Mouse (Mus musculus): Measurements from ENCODE around the gene Susd2. TPM values are rescaled to one million over a fixed set of nuclear protein-coding genes. Genes with fewer than 3 reads are reported as not detected.

Susd2 gene
- total RNA-seq, 2 experiments from 2014 or later: 0.94 to 2.3 TPM

Other genes starting within 250 kb of the Susd2 start
- gene Upb1, start 242.9 kb downstream of the Susd2 start, total RNA-seq (2014; fragmentation: Nextera tagmentation): not detected in 2 replicates
- gene Upb1, start 242.9 kb downstream of the Susd2 start, total RNA-seq (2017): 0.19 and 0.50 TPM in 2 replicates
- gene Snrpd3, start 126.5 kb downstream of the Susd2 start, total RNA-seq (2014; fragmentation: Nextera tagmentation): 113 and 163 TPM in 2 replicates
- 74.2 and 142 TPM in 2 replicates for gene Snrpd3, start 126.5 kb downstream of the Susd2 start, total RNA-seq (2017)
- 13.9 and 18.9 TPM in 2 replicates for gene Gucd1, start 126.0 kb downstream of the Susd2 start, total RNA-seq (2014; fragmentation: Nextera tagmentation)
- 14.8 and 19.3 TPM in 2 replicates for gene Gucd1, start 126.0 kb downstream of the Susd2 start, total RNA-seq (2017)
- 0.07 TPM in 1 of 2 replicates, not detected in the other for gene Lrrc75b, start 83.7 kb downstream of the Susd2 start, total RNA-seq (2014; fragmentation: Nextera tagmentation)
- not detected in 2 replicates for gene Lrrc75b, start 83.7 kb downstream of the Susd2 start, total RNA-seq (2017)
- gene Ggt1, start 82.4 kb downstream of the Susd2 start, total RNA-seq (2014; fragmentation: Nextera tagmentation): 3.3 TPM in 1 of 2 replicates, not detected in the other
- gene Ggt1, start 82.4 kb downstream of the Susd2 start, total RNA-seq (2017): not detected in 2 replicates
- gene Ggt5, start 54.7 kb downstream of the Susd2 start, total RNA-seq (2014; fragmentation: Nextera tagmentation): 0.52 and 0.67 TPM in 2 replicates
- gene Ggt5, start 54.7 kb downstream of the Susd2 start, total RNA-seq (2017): 0.70 and 2.7 TPM in 2 replicates
- gene Cabin1, start 120.3 kb upstream of the Susd2 start, total RNA-seq (2014; fragmentation: Nextera tagmentation): 71.3 and 96.2 TPM in 2 replicates
- gene Cabin1, start 120.3 kb upstream of the Susd2 start, total RNA-seq (2017): 25.5 and 33.5 TPM in 2 replicates
- gene Ddt, start 129.4 kb upstream of the Susd2 start, total RNA-seq (2014; fragmentation: Nextera tagmentation): 41.3 and 45.6 TPM in 2 replicates
- gene Ddt, start 129.4 kb upstream of the Susd2 start, total RNA-seq (2017): 39.1 and 49.7 TPM in 2 replicates
- not detected in 2 replicates for gene Gm20441, start 136.9 kb upstream of the Susd2 start, total RNA-seq (2014; fragmentation: Nextera tagmentation)
- not detected in 2 replicates for gene Gm20441, start 136.9 kb upstream of the Susd2 start, total RNA-seq (2017)
- gene Gstt3, start 137.4 kb upstream of the Susd2 start, total RNA-seq (2014; fragmentation: Nextera tagmentation): 2.0 and 2.7 TPM in 2 replicates
- 3.0 TPM in 1 of 2 replicates, not detected in the other for gene Gstt3, start 137.4 kb upstream of the Susd2 start, total RNA-seq (2017)
- gene Gstt1, start 154.6 kb upstream of the Susd2 start, total RNA-seq (2014; fragmentation: Nextera tagmentation): 0.49 and 2.5 TPM in 2 replicates
- gene Gstt1, start 154.6 kb upstream of the Susd2 start, total RNA-seq (2017): 1.4 and 2.1 TPM in 2 replicates
- gene Gstt4, start 178.5 kb upstream of the Susd2 start, total RNA-seq (2014; fragmentation: Nextera tagmentation): not detected in 2 replicates
- 0.65 TPM in 1 of 2 replicates, not detected in the other for gene Gstt4, start 178.5 kb upstream of the Susd2 start, total RNA-seq (2017)
- gene Gstt2, start 193.4 kb upstream of the Susd2 start, total RNA-seq (2014; fragmentation: Nextera tagmentation): 9.3 and 15.1 TPM in 2 replicates
- 10.0 and 24.9 TPM in 2 replicates for gene Gstt2, start 193.4 kb upstream of the Susd2 start, total RNA-seq (2017)
- gene Mif, start 216.2 kb upstream of the Susd2 start, total RNA-seq (2014; fragmentation: Nextera tagmentation): 591 and 602 TPM in 2 replicates
- 419 and 579 TPM in 2 replicates for gene Mif, start 216.2 kb upstream of the Susd2 start, total RNA-seq (2017)
- gene Derl3, start 249.4 kb upstream of the Susd2 start, total RNA-seq (2014; fragmentation: Nextera tagmentation): 1.7 TPM in 1 of 2 replicates, not detected in the other
- 0.69 TPM in 1 of 2 replicates, not detected in the other for gene Derl3, start 249.4 kb upstream of the Susd2 start, total RNA-seq (2017)

All from megakaryocyte-erythroid progenitor cell, adult 5-6 weeks (primary cell).